Mouse (Mus musculus) urinary bladder, adult 18-20 months (tissue): ENCODE data around the gene Pgrmc2.

Experiments
- DNase-seq, 2 experiments: peaks; one replicate each; pipeline ENCODE4 v3.0.0; 2022; ENCODE audit warnings: low spot score in 2 of 2, mixed read lengths in 2 of 2

Pgrmc2 gene

DNA sequence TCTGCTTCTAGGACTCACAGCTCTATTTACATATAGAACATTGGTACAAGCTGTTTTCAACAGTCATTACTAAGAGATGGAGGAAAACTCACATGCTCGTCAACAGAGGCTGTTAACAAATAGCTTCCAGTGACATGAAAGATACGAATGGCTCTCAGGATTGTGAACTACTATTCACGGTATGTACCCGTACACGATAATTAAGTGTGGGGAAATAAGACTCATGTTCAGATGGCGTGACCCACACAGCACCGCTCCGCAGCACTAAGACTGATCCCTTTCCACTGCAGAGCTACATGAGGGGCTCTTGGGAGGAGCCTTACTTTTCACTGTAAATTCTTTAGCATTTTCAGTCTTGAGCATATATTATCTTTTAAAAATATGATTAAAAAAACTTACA lies 7.5 kb downstream of the Pgrmc2 start:
- DNase-seq: no peak

DNA sequence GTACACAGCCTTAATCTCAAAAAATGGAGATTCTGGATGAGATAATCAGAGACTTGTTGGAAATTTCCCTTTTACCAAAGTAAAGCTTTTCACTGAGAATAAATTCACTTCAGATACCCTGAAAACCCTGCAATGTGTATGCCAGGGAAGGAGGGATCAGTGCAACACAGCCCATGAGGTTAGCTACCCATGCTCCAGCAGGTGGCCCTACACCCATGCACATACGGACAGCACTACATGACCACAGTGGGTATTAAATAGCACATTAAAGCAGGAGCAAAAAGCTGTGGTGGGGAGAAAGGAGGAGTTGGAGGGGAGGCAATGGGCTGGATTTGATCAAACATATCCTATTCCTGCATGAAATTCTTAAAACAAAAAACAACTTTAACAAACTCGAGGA lies 12.3 kb downstream of the Pgrmc2 start:
- no peak for DNase-seq

- no peak for DNase-seq
Measured at GRCm38 (mm10) chr3:41065320-41065719, 17.5 kb downstream of the Pgrmc2 start.

- DNase-seq: no peak
Measured at GRCm38 (mm10) chr3:41062758-41063157, 20.1 kb downstream of the Pgrmc2 start.

DNA sequence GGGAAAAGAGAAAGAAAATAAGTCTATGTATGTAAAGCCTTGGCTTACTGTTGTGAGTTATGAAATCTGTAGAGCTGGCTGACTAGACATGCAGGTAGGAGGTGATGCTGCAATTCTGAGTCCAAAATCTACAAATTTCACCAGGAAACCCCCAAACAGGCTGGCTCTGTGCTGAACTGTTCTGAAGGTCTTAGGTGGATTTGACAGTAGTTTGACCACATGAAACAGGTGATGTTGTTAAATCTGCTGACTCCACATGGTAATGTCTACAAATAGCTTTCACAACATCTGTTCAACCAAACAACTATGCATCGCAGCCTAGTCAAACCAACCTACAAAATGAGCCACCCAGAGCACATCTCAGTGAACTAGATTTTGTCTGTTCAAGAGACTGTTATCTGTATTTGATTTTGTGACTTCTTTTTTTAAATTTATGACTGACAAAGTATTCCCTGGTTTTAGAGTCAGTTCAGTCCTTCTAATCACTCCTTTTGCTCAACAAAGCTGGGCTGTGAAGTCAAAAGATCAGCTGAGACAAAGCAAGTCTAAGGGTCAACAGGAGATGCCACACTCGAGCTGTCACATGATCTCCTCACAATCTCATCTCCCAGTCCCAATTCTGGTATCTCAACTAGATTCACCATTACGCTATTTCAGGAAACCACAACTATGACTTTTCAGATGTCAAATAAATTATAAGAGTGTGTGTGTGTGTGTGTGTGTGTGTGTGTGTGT lies 20.8 kb downstream of the Pgrmc2 start:
- DNase-seq: no peak

DNA sequence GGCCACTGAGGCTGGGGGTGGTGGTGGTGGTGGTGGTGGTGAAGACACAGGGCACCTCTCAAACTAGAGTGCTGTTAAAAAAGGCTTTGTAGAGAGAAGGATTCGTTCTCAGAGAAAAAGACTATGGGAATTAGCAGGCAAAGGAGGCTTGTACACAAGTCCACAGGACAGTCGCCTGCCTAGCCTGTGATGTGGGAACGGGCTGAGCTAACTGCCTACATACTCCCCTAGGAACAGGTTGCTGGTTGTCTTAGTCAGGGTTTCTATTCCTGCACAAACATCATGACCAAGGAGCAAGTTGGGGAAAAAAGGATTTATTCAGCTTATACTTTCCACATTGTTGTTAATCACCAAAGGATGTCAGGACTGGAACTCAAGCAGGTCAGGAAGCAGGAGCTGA lies 23.6 kb downstream of the Pgrmc2 start:
- DNase-seq: no peak

- no peak for DNase-seq
Measured at GRCm38 (mm10) chr3:41058395-41058794, 24.5 kb downstream of the Pgrmc2 start.

GRCm38 (mm10) chr3:41053334-41053733 lies 29.5 kb downstream of the Pgrmc2 start:
- no peak for DNase-seq

GRCm38 (mm10) chr3:41047838-41048237 lies 35.0 kb downstream of the Pgrmc2 start:
- no peak for DNase-seq

DNA sequence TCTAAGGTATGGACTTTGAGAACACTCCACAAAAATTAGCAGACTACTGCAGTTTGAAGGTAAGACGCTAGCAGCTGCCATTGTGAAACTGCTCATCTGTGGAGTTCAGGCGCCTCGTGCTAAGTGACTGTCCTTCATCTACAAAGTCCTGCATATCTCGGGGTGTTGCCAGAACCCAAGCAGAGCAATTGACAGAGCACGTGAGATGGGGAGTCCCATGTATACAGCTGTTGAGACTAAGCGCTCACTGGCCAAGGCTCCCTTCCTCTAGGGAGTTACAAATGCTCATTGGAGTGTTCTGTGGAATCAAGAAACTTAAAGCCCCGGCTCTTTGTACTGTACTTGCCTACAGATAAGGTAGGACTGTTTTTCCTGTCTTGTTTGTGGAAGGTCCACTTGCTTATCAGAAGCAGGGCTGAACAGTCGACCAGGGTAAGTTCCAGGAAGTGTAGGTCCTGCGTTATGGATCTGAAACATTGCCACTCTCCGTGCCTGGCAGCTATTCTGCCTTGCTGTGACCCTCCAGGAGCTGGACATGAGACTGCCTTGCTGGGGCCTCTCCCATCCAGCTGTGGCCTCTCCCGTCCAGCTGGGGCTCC lies 39.0 kb downstream of the Pgrmc2 start:
- DNase-seq: no peak

GRCm38 (mm10) chr3:41042195-41042938 lies 40.5 kb downstream of the Pgrmc2 start:
- peak in 1 of 2 experiments; percentile 10 for DNase-seq

DNA sequence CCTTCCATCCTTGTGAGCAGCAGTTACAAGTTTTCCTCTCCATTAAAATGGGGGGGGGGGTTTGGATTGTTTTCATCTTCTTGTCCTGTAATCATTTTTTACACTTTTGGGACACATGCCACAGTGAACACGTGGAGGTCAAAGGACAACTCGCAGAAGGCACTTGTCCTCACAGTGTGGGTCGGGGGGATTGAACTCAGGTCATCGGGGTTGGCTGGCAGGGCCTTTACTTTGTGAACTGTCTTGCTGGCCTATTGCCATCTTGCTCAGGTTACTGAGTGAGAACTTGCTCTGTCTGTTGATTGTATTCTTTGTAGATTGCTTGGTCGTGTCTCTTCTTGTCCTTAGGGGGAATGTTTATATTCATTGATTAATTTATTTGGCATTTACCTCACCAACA lies 41.6 kb downstream of the Pgrmc2 start:
- no peak for DNase-seq

DNA sequence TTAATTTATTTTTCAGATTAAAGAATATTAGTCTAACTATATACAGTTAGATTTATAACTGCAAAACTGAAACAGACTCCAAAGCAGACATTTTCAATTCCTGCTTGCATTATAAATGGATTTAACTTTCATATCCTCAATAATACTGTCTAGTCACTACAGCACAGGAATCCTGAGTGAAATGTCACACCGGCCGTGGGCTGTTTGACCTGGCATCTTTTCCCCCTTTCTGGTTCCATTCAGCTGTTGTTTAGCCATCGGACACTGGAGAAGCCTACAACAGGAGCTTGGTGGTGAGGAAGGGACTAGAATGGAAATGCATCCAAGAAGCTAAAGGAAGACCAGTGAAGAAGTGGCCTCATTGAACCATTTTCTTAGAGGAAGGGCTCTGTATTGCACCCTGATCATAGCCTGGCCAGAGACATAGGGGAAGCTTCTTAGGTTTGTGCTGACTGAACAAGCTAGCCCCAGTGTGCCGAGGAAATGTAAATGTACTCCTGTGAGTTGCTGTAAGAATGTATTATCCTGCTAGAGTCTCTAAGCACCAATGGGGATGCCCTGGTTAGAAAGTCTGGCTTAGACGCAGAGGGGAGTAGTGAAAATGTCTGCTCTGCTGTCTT lies 44.4 kb downstream of the Pgrmc2 start:
- DNase-seq: no peak

DNA sequence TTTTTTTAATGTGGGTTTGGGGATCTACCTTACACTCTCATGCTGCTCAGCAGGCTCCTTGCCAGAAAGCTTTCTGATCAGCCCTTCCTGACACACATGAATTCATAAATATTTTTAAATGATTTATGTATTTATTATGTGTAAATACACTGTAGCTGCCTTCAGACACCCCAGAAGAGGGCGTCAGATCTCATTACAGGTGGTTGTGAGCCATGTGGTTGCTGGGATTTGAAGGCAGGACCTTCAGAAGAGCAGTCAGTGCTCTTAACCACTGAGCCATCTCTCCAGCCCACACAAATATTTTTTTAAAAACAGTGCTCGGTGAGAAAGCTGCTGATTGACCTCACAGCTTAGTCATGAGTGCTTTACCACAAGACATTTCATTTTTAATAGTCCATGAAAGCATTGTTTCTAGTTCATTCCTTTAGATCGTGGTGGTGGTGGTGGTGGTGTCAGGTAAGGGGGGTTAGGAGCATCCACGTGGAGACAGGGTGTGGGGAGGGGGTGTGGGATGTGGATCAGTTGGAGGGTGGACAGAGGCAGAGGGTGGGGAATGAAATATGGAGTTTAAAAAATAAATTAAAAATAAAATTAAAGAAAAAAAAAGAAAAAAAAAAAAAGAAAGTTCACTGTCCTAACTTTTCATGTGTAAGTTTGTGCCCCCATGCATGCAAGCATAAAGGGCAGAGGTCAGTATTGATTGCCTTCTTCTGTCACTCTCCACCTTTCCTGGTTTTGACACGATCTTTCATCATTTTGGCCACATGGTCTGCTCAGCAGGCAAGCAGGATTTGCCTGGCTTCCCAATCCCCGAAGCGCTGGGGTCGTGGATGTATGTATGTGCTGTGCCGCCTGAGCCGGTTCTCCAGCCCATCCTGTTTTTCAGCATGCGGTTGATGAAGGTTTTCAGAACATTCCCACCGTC lies 51.3 kb downstream of the Pgrmc2 start:
- no peak for DNase-seq

GRCm38 (mm10) chr3:41030705-41031104 lies 52.1 kb downstream of the Pgrmc2 start:
- DNase-seq: no peak

DNA sequence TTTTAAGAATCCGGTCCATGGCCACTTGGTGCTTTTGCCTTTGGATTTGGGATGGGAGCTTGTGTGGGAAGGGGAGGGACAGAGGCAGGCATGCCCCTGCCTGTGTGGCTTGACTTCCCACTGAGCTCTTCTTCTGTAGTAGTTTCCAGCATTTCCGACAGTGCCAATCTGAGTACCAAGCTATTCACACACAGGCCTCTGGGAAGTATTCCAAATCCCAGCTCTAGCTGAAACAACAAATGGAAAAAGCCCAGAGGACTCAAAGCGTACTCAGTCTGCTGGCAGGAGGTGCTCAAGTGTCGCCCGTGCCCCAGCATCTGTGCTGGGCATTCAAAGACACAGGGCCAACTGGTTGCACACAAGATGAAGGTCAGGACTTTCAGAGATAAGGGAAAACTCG lies 60.9 kb downstream of the Pgrmc2 start:
- DNase-seq: no peak

DNA sequence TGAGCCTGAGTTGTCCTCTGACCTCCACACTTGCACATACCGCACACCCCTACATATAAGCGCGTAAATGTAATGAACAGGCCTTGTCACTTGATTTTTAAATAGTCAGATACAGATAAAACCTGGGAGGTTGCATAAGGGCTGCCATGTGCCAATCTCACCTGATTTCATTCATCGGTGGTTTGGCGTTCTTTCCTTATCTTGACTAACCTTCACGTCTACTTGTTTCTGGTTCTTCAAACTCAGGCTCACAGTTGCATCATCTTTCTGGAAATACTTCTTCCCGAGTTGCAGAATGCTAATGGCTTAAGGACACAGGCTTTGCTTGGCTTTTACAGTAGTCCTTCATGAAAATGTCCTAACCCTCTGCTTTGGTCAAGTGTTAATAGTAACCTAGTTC lies 62.2 kb downstream of the Pgrmc2 start:
- DNase-seq: no peak

DNA sequence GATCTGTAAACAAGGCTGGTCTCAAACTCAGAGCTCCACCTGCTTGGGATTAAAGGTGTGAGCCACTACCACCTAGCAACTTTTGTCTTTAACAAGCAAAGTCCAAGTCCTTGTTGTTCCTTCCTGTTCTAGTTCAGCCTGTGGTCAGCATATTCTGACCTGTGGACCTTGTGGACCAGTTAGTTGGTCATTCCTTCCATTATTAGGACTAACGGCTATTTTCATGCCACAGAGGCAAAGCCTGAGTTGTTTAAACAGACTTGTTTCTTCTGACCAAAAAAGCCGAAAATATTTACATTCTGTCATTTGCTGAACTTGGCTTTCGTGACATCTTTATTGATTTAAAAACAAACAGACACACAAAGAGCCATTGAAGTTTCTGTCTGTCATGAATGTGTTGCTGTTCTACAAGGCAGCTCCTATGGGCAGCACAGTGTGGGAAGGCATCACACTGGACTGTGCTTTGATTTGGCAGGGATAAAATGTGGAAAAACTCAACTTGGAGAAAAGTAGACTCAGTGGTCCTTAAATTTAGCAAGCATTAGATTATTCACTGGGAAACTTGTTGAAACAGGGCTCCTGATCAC lies 64.7 kb downstream of the Pgrmc2 start:
- DNase-seq: no peak
